Mouse (Mus musculus): Measurements from ENCODE around the gene G430095P16Rik. TPM values are rescaled to one million over a fixed set of nuclear protein-coding genes. Genes with fewer than 3 reads are reported as not detected.

Gene G430095P16Rik
- total RNA-seq, 2 experiments from 2014 or later: not detected

DNA sequence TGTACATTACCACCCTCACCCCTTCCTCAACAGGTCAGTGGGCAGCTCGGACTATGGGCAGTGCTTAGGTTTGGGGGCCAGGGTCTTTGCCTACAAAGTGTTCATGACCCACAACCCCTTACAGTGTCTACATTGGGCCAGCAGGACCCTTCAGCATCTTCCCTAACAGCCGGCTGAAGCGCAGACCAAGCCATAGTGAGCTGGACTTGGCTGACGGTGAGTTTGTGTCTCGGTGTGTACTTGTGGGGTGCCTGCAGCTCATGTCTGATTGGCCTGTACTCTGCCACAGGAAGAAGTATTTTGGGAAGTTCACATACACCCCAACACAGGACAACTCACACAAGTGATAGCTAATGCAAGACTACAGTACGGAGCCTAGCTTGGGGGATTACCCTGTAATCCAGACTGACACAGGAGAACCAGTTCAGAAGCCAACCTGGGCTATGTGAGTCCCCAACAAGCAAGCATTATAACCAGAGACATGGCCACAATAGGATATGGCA lies 19.8 kb upstream of the G430095P16Rik start:
- DNase-seq (ENCODE audit: low spot score in 2 of 2): peak in 1 of 2 experiments; percentile 3

DNA sequence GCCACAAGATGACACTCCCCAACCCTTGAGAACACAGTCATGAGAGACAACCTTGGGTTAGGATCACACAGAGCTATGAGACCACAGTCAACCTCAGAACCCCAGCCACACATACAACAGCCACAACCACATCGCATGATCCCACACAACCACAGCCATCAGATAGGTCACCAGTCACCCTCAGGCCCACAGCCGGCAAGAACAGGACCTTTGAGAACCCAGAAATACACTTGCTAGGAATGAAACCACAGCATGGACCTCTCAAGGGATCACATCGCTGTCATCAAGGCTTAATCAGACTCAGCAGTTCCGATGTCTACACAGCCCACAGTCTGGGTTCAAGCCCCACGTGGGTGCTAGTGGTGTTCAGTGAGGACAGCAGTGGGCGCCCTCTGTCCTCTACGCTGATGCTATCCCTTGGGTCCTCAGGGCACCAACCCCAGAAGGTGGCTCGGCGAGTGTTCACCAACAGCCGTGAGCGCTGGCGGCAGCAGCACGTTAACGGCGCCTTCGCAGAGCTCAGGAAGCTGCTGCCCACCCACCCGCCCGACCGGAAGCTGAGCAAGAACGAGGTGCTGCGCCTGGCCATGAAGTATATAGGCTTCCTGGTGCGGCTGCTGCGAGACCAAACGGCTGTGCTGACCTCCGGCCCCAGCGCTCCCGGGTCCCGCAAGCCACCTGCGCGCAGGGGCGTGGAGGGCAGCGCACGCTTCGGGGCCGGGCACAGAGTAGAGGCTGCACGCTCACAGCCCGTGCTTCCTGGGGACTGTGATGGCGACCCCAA lies 19.1 kb upstream of the G430095P16Rik start:
- DNase-seq (ENCODE audit: low spot score in 2 of 2): peak in 1 of 2 experiments; percentile 35

DNA sequence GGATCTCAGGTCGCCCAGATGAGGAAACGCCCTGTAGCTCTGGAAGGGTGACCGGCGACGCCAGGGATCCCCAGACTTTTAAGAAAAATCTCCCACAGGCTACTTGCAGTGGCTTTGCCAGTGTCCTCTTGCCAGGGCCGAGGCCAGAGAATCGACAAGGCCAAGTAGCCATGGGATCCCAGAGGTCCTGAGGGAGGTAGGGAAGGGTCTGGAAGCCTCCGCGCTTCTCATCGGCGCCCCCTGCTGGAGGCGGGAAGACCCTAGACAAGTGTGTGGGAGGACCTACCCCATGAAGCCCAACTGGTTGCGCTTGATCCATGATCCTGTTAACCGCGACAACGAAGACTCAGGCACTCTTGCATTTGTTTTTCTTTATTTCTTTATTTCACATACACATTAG lies 18.5 kb upstream of the G430095P16Rik start:
- DNase-seq (ENCODE audit: low spot score in 2 of 2): peak; percentile 82 to 89

DNA sequence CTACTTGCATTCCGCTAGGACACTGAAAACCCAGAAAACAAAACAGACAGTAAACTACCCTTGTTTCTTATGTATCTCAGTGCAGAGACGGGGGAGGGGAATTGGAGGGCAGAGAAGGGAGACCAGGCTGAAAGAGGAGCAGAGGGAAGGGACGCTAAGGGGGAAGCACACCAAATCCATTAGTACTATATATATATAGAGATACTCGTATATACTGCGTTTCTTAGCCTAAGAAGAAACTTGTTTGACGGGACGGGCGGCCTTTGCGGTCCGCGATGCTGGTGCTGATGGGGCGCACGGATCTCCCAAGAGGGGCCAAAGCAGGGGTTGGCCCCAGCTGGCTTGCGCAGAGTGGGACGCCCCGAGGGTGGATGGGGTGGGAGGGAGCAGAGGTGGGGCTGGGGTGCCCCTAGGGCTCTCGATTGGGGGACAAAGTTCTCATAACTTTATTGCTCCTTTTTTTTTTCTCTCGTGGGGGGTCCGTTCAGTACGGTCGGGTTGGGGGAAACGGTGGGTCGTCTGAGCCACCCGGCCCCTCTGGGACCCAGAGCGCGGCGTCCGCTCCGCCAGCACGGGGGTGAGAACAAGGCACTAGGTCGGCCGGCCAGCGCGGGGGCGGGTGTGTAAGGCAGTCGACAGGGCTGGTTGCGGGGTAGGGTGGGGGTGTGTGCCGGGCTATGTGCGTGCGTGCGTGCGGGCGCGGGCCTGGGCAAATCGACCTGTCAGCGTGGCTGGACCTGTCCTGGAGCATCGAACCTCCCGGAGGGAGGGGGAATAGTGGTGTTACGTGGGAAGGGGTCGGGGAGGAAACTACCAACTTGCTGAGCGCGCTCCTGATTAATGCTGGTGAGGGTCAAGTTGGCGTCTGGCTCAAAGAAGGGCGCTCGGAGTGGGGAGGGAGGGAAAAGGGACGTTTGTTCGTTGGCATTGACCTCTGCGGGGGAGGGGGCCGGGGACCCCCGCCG lies 17.7 kb upstream of the G430095P16Rik start:
- DNase-seq (ENCODE audit: low spot score in 2 of 2): peak in 1 of 2 experiments; percentile 41

DNA sequence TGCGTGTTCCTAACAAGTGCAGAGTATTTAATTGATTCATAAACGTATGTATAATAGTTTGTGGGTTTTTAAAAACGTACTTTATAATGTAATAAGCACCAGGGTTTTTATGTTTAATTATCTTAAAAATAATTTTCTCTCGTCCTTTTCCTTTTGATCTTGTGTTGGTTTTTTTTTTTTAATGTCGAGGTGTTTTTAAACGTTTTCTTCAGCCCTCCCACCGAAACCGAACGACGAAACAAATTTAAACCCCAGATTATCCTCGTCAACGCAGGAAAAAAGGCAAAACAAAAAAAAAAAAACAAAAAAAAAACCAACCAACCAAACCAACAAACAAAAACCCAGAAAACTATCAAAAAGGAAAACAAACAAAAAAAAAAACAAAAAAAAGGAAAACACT lies 16.8 kb upstream of the G430095P16Rik start:
- DNase-seq (ENCODE audit: low spot score in 2 of 2): no peak

DNA sequence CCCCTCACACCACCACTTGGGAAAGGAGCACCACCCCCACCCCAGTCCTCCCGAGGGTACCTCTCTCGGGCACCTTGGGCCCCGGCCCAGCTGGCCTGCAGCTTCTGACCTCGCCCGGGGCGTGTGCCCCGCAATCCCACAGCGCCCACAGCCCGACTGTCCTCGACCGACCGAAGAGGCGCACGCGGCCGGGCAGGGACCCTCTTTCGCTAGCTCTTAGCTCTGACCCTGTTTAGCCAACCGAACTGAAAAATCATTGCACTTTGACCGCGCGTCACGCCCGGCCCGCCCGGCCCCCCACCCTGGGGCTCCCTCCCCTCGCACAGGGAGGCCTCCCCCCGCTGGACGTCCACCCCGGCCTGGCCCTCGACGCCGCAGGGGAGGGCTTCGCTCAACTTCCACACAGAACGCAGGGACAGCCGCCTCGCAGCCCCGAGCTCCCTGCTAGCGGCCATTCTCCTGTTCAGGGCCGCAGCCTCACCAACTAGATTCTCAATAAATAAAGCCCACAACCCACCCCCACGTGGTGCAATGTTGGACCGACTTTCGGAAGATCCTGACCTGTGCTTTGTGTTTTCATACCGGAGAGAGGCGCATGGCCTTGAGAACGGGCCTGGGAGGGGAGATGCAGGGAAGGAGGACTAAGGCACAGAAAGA lies 16.1 kb upstream of the G430095P16Rik start:
- no peak for DNase-seq (ENCODE audit: low spot score in 2 of 2)

DNA sequence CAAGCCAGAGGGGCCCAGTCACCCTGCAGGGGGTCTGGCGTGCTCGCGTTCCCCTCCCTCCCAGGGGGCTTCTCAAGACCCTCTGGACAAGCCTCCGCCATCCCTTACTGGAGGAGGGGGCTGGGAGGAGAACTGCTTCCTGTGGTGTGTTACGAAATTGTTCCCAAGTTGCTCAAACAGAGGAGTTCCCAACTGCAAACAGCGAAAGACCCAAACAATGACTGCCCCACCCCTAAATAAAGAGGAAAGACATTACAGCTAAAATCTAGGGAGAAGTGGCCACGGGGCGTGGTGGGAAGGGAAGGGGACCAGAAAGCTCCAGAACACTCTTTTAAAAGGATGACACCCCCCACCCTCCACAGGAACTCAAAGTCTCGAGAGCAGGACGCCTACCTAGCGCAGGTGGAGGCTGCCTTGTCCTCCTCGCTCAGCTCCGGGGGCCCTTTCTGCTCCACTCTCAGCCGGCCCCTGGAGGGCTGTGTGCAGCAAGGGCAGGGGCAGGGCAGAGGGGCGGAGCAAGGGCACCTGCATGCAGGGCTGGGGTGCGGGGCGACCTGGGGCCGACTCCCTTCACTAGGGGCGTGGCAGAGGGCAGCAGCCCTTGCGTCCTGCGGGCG lies 15.4 kb upstream of the G430095P16Rik start:
- DNase-seq (ENCODE audit: low spot score in 2 of 2): no peak

DNA sequence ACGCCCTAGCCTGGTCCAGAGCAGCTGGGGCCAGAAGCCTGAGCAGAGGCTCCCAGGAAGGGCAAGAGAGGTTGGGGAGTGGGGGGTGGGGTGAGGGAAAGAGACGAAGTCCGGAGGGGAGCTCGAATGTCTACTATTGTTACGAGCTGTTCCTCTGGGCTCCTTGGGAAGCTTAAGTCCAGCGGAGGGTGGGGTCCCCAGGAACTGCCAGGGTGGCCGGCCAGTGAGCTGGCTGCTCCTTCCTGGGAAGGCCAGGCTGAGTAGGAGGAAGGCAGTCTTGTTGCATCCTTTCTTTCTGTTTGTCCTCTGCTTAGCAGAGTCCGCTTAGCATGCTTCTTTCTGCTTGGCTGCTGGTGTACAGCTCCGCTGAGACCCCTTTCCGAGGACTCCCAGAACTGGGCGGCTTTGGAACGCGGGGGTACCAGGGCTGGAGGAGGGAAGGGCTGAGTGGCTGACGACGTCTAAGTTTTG lies 14.7 kb upstream of the G430095P16Rik start:
- no peak for DNase-seq (ENCODE audit: low spot score in 2 of 2)

DNA sequence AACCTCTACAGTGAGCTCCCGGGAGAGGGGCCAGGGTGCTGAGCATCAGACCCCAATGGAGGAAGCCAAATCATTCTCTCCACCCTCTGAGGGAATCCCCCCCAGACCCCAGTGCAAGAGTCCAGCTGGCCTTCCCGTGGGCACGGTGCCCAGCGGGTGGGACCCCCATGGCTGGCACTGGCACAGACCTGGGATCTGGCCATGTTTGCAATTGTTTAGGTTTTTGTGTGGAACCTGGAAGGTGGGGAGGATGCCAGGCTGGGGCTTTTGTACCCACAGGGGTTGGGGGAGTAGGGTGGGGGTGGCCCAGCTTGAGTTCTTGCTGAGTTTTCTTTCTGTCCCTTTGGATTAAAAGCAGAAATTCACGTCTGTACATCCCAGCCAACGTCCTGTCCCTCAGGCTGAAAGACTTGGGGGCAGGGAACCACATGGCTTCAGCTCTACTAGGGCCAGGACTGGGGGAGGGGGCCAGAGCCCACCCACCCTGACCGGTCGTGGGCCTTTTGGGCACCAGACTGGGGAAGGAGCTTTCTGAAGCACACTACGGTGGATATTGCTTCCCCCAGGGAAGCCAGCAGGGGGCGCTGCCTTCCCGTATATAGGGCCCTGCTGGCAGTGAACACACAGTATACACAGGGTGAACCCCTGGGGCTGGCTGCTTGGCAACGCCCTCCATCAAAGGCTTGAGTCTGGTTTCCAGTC lies 13.9 kb upstream of the G430095P16Rik start:
- DNase-seq (ENCODE audit: low spot score in 2 of 2): peak; percentile 91 to 93

DNA sequence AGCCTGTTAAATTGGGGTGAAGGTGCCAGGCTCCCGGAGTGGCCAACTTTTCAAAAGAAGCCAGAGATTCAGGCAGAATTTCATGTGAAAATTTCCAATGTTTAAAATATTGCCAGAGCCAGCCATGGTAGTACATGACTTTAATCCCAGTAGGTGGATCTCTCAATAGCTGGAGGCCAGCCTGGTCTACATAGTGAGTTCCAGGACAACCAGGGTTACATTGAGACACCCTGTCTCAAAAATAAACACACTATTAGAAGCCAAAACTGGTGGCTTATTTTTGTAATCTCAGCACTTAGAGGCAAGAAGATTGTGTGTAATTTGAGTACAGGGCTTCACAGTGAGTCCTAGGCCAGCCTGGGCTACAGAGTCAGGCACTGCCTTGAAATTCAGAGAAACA lies 12.9 kb upstream of the G430095P16Rik start:
- DNase-seq (ENCODE audit: low spot score in 2 of 2): no peak

DNA sequence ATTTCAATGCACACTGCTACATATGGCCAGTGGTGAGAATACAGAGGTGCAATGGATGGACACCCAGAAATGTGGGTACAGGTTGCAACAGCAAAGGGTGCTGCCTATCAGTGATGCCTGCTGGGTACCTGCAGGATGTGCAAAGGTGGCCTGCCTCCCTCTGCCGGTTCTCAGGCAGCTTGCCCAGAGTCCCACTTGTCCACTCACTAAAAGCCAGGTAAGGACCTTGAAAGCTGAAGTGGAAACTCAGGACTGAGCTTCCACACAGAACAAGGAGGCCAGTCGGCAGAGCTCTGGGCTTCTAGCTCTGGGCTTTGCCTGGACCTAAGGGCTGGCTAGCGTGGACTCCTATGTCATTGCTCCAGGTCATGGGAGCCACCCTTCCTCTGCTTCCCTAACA lies 11.5 kb upstream of the G430095P16Rik start:
- DNase-seq (ENCODE audit: low spot score in 2 of 2): no peak

DNA sequence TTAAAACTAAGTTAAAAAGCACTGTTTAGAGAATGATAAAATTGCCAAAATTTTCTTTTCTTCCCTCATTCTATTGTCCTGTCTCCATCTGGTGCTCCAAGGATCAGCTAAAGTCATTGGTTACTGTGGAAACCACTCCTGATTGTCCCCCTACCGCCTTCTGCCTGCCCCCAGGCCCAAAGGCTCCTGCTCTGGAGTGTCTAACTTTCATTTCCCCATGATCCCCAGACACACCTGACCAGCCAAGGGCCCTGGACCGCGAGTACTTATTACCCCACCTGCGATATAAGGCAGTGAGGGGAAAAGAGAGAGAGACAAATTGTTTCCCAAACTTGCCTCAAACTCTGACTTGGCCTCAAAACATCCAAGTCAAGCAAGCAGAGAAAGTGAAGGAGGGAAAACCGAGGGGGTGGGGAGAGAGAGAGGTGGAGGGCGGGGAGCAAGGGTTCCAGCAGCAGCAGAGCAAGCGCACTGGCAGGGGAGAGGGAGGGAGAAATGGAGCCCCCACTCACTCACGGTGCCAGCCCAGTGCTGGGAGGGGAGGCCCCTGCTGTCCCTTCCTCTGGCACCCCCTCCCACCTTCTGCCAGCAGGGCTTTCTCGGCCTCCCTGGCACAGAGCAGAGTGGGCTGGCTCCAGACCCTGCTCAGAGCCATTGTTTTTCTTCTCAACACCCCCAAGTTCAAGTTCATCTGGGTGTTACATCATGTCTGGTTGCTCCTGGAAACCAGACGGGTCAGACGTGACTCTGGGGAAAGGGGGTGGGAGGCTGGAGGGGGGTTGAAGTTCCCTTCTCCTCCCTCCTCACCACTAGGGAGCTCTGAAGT lies 10.7 kb upstream of the G430095P16Rik start:
- peak; percentile 75 to 80 for DNase-seq (ENCODE audit: low spot score in 2 of 2)

DNA sequence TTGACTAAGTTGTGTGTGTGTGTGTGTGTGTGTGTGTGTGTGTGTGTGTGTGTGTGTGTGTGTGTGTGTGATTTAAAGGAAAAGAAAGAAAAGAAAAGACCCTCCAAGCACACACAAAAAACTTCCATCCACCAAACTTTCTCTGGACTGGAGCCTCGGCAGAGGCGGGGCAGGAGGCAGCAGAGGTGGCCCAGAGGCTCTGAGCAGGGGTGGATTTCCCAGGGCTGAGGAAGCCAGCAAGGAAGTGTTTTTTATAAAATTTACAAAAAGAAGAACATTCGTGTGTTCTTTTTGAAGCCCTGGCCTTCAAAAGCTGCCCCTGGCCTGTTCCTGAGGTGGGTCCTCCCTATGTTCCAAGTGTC lies 10.1 kb upstream of the G430095P16Rik start:
- DNase-seq (ENCODE audit: low spot score in 2 of 2): no peak

DNA sequence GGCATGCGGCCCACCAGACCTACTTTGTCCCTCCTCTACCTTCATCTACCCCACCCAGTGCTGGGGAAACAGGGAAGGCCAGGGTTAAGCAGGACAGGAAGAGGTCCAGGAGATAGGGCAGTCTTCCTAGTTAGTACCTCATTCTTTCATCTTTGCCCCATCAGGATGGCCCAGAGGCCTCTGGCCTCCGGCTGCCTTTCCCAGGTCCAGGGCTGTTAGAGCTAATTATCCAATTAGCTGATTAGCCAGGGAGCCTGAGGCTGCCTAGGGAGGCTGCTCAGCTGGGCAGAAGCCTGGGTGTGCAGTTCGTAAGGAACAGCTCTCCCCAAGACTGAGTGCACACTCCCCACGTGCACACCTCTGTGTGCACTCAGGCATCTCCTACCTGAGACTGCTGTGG lies 9.4 kb upstream of the G430095P16Rik start:
- no peak for DNase-seq (ENCODE audit: low spot score in 2 of 2)

DNA sequence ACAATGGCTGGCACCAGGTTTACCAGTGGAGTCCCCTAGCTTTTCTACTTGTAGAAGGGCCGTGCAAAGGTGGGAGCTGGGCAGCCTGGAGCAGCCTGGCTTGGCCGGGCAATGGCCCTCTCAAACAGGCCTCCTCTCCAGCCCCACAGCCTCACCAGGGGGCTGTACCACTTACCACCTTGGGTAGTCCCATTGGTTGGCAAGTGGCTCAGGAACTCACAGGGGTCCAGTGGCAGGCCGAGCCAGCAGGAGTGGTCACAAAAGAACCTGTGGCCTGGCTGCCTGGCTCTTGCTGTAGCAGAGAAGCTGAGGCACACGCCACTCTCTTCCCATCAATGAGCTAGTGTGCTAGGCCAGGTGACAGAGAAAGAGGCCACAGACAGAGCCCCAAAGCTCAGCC lies 8.6 kb upstream of the G430095P16Rik start:
- no peak for DNase-seq (ENCODE audit: low spot score in 2 of 2)

DNA sequence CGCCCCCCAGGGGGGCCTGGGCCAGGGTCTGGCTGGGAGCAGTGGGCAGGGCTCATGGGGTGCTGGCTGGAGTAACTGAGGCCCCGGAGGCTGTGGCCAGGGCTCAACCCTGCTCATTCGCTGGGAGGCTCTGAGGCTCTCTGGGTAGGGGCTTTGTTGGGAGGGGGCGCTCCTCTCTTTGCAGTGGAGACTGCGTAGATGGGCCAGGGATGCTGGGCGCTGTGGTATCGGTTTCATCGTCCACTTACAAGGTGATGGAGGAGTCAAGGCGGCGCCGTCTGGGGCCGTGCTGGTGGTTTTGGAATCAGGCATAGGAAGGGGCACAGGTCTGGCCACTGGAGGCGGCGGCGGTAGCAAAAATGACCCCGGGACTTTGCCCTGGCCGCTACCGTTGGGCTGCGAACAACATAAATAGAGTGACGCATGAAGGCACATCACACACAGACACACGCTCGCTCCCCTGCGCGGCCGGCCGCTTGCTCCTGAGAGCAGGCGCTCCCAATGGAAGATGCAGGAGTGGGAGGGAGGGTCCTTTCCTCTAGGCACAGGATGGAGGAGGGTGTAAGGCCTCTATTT lies 6.8 kb upstream of the G430095P16Rik start:
- no peak for DNase-seq (ENCODE audit: low spot score in 2 of 2)

DNA sequence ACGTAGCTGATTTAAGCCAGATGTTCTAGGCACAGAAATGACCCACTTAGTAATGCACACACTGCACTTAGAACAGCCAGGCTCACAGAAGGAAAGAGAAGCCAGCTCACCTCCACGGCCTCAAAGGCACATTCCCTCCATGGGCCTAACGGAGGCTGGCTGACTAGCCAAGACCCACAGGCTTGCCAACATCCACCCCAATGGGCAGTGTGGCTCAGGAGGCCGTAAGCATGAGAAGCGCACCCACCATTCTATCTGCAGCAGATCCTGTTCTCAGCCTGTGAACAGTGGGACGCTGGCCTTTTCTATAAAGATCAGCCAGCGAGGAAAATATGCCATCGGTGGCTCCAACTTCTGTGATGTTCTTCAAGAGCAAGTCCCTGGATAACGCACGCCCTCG lies 6.0 kb upstream of the G430095P16Rik start:
- no peak for DNase-seq (ENCODE audit: low spot score in 2 of 2)

DNA sequence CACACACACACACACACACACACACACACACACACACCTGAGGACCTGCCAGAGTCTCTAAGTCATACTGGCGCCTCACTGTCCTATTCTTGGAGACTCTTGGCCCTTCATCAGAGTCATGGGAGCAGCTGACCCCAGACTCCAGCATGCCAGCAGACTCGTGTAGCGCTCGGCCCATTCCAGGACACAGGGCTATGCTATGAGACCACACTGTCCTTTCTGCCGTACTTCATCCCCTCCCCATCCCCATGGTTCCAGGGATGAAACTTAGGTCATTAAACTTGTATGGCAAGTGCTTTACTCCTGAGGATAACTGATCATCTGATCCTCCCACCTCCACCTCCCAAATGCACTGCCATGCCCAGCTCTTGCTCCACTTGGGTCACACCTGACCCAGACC lies 4.3 kb upstream of the G430095P16Rik start:
- DNase-seq (ENCODE audit: low spot score in 2 of 2): no peak
